Mouse (Mus musculus) kidney, adult 8-10 months (tissue): ENCODE measurements around the gene Ywhae.
A peak's percentile ranks its signal among the peaks of the same experiment; 100 is the strongest.

Experiments
- DNase-seq, 2 experiments: peaks; one replicate each; pipeline ENCODE4 v3.0.0; 2022

Gene Ywhae

DNA sequence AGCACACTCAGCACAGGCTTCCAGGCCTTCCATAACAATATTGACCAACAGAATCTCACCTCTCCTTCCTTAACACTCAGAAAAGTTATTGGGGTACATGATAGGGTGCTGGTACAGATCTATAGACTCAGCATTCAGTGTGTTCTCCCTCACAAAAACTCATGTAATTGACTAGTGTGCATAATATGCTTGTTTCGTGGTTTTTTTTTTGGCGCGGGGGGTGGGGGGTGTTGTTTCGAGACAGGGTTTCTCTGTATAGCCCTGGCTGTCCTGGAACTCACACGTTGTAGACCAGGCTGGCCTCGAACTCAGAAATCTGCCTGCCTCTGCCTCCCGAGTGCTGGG lies 5.8 kb downstream of the Ywhae start:
- no peak for DNase-seq

DNA sequence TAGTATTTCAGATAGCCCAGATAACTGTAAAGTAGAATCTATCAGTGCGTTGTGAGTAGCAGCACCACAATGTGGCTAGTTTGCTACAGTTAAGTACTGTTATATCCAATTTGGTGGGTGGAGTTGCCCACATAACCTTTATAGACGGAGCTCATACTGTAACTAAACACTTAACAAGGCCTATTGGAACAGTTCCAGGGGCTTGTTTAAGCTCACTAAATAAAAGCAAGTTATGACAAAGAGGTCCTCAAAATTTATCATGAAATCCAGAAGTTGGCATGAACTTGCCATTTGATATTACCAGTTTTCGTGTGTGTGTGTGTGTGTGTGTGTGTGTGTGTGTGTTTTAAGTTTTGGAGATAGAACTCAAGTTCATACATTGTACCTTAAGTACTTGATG lies 7.5 kb downstream of the Ywhae start:
- DNase-seq, result no peak

- DNase-seq, result no peak
These were observed 8.9 kb downstream of the Ywhae start for GRCm38 (mm10) chr11:75741615-75742014.

DNA sequence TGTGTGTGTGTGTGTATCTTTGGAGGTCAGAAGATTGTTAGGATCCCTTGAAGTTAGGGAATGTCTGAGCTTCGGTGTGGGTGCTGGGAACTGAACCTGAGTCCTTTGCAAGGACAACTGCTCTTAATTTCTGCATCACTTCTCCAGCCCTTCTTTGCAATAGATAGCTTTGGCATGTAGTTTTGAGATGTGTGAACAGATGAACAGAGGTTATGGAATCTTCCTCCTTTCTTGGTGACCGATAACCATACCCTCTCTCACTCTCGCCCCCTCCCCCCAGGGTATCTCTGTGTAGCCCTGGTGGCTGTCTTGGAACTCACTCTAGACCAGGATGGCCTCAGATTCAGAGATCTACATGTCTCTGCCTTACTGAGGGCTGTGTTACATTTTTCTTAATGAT lies 12.1 kb downstream of the Ywhae start:
- no peak for DNase-seq

GRCm38 (mm10) chr11:75750537-75750936 lies 17.9 kb downstream of the Ywhae start:
- no peak for DNase-seq

DNA sequence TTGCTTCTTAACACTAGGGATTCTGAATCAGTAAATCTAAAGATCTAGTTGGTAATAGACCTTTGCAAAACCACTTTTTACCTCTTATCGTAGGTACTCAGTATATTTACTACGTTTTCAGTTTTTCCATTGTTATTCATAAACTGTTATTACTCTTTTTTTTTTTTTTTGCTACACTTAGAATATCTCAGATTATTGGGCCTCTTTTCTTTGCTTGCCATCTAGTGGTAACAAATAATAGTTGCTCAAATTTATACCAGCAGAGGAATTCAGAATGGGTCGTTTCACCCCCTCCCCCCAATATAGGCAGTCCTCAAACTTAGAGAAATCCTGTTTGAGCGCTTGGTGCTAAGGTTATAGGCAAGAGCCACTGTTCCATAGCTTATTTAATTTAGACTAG lies 18.4 kb downstream of the Ywhae start:
- DNase-seq, result no peak

GRCm38 (mm10) chr11:75756687-75757086 lies 24.0 kb downstream of the Ywhae start:
- no peak for DNase-seq

- no peak for DNase-seq
These were observed 25.9 kb downstream of the Ywhae start for GRCm38 (mm10) chr11:75758553-75758952.

DNA sequence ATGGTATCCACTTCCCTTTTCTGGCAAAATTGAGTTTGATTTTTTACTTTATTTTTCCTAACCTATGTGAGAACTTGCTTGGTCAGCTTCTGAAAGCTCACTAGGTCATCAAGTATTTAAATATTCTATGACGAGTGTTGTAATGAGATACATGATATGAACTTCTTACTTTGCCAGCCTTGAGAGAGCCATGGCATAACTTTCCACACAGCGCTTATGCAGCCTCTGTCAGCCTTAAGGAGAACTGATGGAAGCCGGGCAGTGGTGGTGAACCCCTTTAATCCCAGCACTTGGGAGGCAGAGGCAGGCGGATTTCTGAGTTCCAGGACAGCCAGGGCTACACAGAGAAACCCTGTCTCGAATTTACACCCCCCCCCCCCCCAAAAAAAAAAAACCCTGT lies 28.1 kb downstream of the Ywhae start:
- no peak for DNase-seq

GRCm38 (mm10) chr11:75762708-75763107 lies 30.0 kb downstream of the Ywhae start:
- no peak for DNase-seq

DNA sequence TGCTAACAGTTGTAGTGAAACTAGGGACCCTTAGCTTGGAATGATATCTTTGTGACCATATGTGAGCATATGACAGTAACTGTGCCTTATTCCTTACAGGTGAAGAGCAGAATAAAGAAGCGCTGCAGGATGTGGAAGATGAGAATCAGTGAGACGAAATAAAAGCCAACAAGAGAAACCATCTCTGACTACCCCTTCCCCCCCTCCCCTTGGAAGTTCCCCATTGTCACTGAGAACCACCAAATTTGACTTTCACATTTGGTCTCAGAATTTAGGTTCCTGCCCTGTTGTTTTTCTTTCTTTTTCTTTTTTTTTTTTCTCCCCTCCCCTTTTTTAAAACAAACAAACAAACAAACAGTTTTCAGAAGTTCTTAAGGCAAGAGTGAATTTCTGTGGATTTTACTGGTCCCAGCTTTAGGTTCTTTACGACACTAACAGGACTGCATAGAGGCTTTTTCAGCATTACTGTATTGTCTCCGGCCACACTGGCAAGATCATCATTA lies 31.9 kb downstream of the Ywhae start:
- no peak for DNase-seq

DNA sequence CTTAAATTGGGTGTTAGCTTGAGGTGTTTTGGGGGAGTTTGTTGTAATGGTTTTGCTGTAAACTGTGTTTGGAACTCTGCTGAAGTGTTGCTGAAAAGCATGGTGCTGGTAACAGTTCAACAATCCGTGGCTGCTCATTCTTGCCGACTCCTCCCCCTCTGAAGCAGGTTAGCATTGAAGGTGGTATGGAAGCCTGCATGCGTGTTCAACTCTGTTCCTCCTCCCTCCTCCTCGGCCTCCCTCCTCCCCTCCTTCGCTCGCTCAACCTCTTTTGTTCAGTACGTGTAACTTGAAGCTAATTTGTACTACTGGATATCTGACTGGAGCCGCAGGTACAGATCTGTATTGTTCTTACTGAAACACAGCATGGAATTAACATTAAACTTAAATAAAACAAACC lies 32.5 kb downstream of the Ywhae start:
- DNase-seq, result no peak

DNA sequence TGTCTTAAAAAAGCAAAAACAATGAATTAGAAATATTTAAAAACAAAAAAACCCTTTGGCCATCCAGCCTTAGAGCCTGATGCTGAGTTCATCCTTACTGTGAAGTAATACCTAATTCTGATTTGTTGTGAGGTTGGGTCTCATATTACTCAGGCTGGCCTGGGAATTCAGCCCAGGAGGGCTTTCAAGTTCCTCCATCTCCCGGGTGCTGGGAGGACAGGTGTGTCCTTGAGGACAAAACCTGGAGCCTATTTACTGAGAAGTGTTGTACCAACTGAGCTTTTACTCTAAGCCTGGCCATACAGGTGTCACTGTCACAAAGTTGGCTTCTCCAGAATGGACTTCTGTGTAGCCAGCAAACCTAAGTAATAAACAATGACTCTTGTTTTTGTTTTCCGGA lies 34.3 kb downstream of the Ywhae start:
- no peak for DNase-seq

- no peak for DNase-seq
These were observed 35.7 kb downstream of the Ywhae start for GRCm38 (mm10) chr11:75768091-75768989.

GRCm38 (mm10) chr11:75769206-75769605 lies 36.5 kb downstream of the Ywhae start:
- DNase-seq, result peak; percentile 89 to 92

DNA sequence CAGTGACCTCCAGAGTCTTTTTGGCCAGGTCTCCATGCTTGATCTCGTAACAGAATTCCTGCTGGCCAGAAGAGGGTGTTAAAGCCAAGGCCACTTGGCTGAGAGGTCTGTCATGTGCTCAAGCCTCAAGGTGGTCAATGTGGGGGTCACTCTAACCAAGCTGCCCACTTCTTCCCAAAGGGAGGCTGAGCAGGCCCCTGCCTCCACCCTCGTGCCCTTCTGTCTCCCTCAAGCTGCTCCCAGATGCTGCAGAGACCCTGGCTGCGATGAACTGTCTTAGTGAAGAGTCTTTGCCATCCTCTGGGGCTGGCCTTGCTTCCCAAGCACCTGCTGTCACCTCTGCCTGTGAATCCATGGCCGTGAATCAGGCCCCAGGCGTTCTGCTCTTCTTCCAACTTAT lies 39.9 kb downstream of the Ywhae start:
- DNase-seq, result no peak

- DNase-seq, result no peak
These were observed 43.2 kb downstream of the Ywhae start for GRCm38 (mm10) chr11:75775919-75776318.

DNA sequence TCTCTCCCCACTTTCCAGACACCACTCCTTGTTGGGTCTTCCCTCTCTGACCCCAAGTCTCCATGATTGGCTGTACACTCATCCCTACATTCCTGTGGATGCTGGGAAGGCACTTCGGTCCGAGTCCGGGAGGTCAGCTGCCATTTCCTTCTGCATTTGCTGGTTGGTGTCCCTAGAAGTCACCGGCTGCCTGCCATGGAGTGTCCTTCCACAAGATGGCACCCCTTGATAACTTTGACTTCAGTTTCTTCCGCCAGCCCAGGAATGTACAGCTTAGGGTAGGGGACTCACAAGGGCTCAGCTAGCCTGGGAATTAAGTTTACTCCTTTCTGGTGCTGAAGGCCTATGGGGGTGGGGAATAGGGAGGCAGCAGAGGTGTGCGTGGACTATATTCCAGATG lies 49.2 kb downstream of the Ywhae start:
- DNase-seq, result peak; percentile 78 to 85

DNA sequence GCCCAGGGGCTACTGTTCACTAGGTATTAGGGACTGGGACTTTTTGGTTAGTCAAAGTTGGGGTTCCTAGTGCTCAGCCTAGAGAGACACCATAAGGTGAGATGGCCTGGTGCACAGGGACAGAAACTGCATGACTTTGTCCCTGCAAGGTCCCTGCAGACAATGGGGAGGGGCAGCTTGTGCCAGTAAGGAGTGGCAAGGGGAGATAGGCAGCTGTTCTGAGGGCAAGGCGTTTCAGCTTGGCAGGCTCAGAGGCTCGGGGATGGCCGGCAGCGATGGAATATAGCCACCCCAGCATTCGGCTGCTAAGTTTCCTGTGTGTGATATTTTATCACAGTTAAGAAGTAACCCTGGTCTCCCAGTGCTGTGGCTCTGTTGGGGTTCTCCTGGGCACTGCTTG lies 51.1 kb downstream of the Ywhae start:
- no peak for DNase-seq

DNA sequence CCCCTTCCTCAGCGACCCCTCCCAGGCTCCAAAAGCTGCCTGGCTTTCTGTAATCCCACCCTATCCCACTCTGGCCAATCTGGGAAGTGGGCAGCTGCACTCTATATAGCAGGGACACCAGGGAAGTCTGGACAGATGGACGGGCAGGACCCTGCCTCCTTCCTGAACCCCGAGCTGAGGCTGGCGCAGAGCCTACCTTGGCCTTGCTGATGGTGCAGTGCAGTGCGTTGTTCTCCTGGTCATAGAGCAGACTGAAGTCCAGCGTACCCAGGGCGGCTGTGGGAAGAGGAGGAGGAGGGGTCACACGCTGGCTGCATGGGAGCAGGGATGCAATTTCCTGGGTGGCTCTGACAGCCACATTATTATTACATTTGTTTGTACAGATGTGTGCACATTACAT lies 53.2 kb downstream of the Ywhae start:
- peak; percentile 28 to 47 for DNase-seq

DNA sequence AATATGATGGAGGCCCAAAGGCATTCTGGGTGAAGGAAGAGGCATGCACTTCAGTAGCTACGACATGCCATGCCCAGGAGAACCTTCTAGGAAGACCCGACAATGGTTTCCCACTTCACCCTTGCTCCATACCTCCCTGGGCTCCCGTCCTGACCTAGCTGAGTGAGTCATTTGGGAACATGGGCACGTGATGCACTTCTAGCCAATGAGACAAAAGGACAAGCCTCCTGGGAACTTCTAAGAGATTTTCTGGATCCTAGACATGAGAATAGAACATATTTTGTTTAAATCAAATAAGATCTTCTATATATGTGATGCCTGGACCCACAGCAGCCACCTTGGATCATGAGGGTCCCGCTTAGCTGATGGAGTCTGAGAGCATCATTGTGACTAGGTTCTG lies 59.9 kb downstream of the Ywhae start:
- no peak for DNase-seq

GRCm38 (mm10) chr11:75793351-75793750 lies 60.7 kb downstream of the Ywhae start:
- DNase-seq, result no peak

DNA sequence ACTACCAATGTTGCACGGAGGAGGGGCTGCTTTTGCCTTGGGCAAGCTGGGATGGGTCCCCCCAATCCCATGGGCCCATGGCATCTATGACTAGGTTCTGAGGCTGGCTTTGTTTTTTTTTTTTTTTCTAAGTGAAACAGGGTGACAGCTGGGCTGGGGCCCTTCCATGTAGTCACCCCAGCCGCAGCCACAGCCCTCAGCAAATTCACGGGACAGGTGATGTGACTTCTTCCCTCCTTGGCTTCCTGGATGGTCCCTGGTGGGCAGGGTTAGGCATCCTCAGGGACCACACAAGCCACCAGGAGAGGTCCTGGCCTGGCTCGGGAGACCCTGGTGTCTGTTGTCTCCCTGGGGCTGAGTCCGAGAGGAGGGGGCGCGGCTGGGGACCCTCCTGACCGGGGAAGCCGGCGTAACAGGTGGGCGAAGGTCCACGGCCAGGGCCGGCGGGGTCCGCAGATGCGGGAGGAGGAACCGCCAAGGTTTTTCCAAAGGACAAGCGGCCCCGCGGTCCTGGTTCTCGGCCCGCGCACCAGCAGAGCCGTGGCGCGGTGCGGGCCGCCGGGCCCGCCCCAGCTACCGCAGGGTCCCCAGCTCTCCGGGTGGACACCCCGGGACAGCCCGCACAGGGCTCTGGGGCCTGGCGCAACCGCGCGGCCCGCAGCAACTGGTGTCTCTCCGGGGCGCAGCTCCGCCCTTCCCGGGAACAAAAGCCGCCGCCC lies 62.1 kb downstream of the Ywhae start:
- DNase-seq, result no peak

GRCm38 (mm10) chr11:75795321-75795636 lies 62.6 kb downstream of the Ywhae start:
- no peak for DNase-seq
